Mouse (Mus musculus) testis, postnatal 10 days (tissue): Measurements from ENCODE around the gene Ccnl2.

ENCODE experiments used
- DNase-seq: peaks from one replicate; pipeline ENCODE4 v3.0.0; 2021; ENCODE audit warnings: low spot score

Ccnl2 gene

DNA sequence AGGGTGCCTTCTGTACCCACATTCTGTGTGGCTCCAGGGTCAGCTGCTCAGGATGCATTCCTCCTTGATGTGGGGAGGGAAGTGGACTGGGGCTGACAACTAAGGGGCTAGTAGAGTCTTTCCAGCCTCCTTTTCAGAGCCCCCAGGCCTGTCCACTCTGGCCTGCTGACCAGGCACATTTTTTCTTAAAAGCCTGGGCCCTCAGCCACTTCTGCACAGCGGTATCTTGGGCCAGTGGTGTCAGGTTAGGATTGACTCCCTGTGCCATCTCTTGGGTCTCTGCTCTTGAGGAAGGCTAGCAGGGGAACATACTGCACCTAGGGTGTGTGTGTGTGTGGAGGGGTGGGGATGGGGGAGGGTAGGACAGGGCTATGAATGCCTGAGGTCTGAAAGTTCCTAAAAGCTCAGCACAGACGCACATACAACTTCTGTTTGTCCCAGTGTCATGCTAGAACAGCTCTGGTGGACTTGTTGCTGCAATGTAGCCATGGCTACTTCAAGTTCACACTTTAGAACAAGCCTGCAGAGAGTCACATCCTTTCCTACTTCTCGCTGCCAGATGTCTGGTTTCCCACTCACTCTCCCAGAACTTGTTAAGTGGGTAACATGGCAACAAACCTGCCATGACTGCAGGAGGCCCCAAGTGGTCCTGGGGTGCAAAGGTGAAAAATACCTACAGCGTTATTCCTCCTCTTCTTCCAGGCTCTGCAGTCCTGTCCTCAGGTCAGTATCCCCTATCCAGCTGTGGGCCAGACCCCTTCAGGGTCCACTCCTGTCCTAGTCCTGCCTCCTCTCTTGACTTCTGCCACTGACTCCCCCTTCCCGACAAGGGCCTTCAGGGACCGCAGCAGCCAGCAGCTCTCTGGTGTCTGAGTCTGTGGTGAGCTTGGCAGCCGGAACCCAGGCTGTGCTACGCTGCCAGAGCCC lies 28.1 kb downstream of the Ccnl2 start:
- DNase-seq = no peak

DNA sequence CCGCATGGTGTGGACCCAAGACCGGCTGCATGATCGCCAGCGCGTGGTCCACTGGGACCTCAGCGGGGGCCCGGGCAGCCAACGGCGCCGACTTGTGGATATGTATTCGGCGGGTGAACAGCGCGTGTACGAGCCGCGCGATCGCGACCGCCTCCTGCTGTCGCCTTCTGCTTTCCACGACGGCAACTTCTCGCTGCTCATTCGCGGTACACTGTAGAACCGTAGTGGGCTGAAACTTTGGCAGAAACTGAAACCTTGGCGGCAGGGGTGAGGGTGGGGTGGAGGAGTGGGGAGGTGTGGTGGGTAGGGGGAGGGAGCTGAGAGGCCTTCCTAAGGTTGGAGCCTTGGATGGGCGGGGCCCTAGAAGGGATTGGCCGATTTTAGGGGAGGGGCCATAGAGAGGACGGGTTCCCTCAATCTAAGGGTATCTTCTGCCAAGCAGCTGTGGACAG lies 28.7 kb downstream of the Ccnl2 start:
- DNase-seq = peak; percentile 74

DNA sequence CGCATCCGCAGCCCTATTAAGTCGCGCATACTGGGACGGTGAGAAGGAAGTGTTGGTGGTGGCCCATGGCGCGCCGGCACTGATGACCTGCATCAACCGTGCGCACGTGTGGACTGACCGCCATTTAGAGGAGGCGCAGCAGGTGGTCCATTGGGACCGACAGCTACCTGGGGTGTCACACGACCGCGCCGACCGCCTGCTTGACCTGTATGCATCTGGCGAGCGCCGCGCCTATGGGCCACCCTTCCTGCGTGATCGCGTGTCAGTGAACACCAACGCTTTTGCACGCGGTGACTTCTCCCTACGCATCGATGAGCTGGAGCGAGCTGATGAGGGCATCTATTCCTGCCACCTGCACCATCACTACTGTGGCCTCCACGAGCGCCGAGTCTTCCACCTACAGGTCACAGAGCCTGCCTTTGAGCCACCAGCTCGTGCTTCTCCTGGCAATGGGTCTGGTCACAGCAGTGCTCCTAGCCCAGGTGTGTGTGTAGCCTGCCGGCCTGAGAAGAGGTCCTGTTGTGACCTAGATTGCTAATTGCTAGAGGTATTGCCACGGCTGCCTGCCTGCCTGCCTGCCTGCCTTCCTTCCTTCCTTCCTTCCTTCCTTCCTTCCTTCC lies 29.5 kb downstream of the Ccnl2 start:
- DNase-seq = peak; percentile 47

DNA sequence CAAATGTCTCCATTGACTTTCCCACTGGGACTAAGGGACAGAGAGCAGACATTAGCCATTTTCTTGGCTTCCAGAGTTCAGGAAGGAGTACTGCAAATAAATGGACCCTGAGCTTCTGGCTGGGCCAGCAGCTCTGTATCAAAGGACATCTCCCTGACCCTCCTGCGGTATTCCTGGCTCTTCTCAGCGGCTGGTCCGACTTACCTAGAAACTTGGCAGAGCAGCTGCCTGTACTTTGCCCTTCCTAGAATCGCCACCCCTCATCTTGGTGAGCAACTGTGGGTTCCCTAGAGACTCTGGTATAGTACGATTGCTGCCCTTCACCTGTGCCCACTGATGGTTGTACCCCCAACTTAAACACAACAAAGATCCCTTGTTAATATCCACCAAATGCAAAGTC lies 30.9 kb downstream of the Ccnl2 start:
- no peak for DNase-seq

DNA sequence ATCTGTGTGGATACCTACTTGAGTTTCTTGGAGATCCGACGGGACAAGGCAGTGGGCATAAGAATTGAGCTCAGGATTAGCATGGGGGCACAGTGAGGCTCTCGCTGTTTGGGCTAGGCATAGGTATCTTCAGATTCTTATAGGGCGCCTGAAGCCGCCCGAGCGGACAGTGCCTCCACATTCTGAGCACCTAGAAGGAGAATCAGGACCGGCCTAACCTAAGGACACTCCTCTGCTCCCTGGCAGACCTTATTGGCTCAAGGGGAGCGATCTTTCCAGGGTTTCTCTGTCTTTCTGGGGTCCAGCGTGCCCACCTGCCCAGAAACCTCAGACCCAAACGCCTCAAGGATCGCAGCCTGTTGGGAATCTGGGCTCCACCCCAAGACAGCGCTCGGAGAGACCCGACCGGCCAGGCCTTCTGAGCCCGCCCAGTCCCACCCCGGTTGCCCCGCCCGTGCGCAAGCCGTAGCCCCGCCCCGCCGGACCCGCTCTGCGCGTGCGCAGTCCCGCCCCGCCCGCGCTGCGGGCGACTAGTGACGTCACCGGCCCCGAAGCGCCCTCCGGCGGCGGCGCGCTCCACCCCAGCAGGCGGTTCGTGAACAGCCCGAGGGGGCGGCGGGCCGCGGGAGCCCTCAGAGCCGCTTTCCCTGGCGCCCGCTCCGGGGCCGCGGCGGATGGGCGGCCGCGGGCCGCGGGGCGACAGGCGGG lies 34.7 kb downstream of the Ccnl2 start, which contains the start of gene Dvl1:
TSS of gene Dvl1 (plus strand) at position 532 of the 708 bp plus-strand sequence.
- peak; percentile 99 for DNase-seq

DNA sequence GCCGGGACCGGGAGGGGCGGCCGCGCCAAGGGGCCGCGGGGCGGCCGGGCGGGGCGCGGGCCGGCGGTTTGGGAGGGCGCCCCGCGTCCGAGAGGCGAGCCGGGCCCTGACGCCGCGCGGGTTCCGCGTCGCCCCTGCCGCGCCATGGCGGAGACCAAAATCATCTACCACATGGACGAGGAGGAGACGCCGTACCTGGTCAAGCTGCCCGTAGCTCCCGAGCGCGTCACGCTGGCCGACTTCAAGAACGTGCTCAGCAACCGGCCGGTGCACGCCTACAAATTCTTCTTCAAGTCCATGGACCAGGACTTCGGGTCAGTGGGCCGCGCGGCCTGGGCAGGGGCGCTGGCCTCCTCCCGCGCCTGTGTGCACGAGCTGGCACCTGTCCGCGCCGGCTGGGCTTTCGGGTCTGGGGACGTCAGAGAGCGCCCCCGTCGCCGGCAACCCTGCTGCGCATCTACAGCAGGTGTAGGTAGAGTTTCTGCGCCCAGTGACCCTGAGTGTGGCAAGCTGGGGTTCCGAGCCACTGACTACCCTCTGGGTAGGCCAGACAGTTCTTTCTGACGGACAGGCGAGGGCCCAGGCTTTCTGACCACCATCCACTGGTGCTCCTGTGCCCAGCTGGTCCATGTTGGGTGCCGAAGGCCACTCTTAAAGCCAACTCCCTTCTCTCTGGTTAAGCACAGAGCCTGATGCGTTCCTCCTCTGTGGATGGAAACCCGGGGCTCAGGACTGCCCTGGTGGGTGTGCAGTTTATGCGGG lies 35.5 kb downstream of the Ccnl2 start:
- DNase-seq = peak; percentile 63

DNA sequence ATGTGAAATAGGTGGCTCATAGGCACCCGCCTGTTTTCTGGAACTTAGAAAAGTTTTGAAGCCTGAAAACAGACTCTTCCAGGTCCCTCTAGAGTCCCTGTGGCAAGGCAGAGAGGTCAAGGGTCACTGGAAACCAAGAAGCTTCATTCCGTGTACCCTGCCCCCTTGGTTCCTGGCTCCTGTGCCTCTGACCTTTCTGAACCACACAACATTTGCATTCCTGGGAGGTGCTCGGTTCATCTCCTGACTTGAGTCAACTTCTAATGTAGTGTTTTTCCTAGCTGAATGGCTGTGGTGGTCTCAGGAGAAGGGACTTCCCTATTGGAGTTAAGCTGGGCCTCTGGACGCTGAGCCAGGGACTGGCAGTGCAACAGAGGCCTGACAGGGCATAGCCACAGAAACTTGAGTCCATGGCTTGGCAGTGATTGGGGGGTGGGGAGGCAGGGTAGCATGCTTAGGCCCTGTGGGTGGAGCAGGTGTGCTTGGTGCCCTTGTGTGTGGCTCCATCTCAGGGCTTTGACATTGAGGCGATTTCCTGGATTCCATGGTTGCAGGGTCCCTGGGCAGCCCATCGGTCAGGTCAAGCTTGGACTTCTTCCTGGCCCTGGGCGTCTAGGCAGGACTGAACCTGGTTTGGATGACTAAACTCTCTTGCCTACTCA lies 36.3 kb downstream of the Ccnl2 start:
- DNase-seq = no peak

DNA sequence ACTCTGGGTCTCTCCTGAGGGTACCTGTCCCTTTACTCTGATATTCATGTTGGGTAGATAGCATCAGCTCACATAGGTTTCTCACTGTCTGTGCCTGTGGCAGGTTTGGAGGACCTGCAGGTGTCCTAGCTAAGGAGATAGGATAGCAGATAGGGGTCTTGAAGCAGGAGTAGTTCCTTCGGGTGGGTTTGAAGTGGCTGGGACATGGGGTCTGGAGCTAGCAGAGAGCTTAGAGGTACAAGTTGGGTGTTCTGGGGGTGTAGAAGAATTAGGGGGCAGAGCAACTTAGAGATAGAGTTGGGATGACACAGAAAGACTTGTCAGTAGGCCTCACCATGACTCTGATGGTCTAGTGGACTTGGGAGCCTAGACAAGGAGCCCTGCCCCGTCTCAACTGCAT lies 37.1 kb downstream of the Ccnl2 start:
- no peak for DNase-seq

DNA sequence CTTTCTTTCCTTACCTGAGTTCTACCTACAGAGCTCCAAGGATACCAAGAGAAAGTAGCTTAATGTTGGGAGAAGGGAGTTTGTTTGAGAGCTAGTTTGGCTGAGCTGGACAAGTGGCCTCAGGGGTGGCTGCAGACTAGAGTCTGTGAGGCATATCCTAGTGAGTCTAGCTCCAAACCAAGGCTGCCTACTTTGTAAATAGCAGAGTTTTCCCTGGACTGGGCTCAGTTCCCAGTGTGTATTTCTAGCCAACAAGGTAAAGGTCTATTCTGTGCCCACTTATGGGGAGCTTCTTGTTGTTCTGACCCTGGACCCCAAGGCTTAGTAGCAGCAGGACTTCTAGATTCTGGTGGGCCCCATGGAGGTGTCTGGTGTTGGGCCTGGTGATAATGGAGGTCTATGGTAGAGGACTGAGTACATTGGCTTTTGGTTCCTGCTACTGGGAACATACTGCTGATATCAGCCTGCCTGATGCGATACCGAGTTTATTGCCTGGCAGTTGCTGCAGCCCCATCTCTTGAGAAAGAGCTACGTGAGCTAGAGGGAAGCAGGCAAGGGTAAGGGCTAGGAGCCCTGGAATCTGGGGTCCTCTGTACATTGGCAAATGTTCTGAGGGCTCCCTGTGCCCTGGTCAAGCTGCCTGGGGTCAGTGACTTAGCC lies 37.6 kb downstream of the Ccnl2 start:
- DNase-seq = no peak

DNA sequence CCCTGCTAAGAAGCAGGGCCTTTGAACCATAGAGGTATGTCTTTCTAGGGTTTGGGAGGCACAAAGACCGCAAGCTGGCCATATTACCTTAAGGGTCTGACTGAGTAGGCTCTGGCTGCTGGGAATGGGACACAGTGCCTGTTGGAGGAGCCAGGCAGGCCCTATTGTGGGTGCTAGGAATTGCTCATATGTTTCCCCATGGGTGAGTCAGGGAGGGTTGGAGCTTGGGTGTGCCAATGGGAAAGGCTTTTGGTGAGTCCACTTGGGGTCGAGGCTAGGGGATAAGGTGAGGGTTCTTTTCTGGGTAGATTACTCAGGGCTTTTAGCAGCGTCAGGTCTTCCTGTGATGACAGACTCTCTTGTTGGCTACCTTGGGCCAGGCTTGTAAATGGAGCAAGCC lies 39.1 kb downstream of the Ccnl2 start:
- no peak for DNase-seq

DNA sequence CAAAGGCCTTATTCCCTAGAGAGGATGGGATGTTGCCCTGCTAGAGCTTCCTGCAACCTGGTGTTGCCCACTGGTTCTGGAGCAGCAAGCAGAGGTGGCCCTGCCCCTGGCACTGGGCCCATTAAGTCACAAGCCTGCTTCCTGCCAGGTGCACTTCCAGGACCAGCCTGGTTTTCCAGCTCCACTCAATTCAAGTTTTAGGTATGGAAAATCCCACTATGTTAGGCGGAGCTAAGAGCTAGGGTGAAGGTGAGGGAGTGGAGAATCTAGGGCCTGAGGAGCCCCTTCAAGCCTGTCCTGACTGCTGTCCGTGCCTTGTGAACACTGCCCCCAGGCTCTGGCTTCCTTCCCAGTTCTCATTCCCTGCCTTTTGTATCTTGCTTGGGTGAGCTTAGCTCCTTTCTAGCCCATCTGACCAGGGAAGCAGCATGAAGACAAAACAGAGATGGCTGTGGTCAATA lies 39.7 kb downstream of the Ccnl2 start:
- no peak for DNase-seq

DNA sequence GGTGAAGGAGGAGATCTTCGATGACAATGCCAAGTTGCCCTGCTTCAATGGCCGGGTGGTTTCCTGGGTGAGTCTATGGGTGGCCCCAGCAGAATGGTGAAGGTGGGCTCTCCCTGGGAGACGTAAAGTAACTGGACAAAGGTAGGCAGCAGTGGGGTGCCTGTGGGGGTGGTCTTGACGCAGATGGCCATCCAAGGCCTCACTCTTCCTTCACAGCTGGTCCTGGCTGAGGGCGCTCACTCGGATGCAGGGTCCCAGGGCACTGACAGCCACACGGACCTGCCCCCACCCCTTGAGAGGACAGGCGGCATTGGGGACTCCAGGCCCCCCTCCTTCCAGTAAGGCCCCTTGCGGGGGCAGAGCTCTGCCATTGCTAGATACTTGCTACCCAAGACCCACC lies 41.1 kb downstream of the Ccnl2 start:
- DNase-seq = no peak

DNA sequence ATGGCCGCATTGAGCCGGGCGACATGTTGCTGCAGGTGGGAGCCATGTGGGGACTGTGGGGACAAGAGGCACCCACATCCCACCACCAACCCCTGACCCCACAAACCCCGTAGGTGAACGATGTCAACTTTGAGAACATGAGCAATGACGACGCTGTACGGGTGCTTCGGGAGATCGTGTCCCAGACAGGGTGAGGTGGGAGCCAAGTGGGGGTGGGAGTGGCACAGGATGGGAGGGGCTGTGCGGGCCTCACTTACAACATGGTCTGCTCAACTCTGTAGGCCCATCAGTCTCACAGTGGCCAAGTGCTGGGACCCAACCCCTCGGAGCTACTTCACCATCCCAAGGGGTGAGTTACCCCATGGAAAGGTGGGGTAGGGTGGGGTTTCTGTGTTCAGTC lies 42.7 kb downstream of the Ccnl2 start:
- DNase-seq = no peak

DNA sequence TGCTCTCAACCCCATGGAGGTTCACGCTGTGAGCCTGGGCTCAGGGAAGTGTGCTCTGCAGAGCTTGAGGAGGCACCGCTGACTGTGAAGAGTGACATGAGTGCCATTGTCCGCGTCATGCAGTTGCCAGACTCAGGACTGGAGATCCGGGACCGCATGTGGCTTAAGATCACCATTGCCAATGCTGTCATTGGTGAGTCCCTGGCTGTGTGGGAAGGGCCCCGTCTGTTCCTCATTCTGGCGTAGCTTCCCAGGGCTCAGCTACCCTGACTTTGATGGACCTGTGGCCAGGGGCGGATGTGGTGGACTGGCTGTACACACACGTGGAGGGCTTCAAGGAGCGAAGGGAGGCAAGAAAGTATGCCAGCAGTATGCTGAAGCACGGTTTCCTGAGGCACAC lies 43.8 kb downstream of the Ccnl2 start:
- DNase-seq = no peak

DNA sequence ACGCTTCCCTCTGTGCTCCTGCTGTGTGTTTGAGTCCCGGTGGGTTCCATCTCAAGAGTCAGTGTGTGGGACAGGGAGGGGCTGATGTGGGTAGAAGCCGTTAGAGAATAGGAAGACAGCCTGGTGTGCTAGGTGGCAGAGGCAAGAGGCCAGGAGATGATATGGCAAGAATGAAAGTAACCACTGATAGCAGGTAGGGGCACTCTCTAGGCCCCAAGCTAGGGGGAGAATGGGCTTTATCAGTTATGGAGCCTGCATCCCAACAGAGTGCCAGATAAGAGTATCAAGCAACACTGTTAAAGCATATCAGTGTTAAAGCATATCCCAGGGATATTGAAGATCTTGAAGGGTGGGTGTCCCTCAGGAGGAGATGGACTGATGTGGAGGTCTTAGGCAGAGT lies 44.6 kb downstream of the Ccnl2 start:
- DNase-seq = no peak

DNA sequence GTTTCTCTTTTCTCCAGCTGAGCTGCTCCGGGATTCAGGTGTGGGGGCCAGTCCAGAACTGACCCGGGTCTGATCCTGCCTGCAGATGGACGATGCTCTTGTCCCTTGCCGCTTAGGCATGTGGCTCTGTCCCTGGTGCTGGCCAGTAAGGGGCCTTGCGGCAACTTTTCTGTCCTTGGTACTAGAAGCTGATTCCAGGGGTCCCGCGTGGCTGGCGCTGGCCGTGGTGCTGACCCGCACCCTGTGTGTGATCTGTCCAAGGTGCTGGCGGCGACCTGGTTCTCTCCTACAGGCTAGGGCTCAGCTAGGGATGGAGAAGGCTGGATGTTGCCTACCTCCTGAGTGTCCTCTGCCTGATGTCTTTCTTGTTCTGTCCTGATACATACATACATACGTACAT lies 47.0 kb downstream of the Ccnl2 start:
- peak; percentile 90 for DNase-seq

DNA sequence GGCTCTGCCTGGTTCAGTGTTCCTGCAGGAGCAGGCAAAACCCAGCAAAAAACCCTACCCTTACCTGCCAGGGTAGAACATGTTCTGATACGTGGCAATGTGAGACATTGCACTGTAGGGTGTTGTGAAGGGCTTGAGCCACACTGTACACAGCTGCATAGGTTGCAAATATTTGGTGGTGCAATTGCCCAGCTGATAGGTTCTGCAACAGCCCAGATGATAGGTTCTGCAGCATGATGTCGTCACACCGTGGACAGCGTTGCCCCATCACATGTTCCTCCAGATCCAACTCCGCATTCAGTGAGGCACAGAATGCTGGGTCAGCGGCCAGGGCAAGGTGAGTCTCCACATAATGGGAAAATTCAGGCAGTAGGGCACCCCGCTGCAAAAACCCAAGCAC lies 49.5 kb downstream of the Ccnl2 start:
- DNase-seq = no peak

DNA sequence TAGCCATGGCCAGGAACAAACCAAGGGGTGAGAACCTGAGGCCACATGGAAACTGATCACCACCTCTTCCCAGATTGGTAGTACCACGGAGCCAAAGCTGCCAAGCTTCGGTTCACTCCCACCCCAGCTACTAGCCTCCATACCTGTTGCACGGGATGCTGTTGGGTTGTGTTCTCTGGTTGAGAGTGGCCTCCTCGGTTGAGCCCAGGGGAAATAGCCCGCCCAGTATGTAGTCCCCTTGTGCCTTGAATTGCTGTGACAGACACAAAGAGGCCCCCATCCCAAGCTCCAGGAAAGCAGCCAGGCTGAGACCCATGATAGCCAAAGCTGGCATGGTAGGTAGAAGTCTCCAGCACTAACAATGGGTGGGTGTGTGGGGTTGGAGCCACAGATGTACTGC lies 50.7 kb downstream of the Ccnl2 start, which contains the start of gene Tas1r3:
TSS of gene Tas1r3 (minus strand) at position 362 of the 400 bp plus-strand sequence.
- no peak for DNase-seq

DNA sequence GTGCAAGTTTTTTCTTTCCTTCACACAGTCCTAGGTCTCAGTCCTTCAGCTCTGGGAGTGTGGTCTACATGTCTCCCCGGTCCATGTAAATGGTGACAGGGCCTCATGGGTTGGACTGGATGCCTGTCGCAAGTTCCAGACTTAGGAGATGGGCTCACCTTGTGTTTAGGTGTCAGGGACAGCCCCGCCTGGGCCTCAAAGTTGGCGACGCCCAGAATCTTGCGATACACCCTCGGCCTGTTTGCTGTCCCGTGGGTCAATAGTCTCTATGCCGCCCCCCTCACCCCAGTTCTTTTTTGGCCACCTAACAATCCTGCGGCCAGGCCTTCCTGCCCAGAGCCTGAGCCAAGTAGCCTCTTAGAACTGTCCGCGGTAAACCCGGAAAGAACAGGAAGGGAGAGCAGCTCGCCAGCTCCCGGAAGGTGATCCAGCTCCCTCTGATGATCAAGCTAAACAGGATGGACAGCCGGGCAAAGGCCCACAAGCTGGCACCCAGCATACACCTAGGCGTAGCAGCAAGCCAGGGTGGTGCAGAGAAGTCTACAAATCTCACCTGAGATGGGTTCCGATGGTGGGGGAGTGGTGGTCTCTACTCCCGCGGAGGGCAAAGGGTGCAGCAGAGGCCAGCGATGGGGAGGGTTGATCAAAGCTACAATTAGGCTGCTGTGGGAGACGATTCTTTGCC lies 56.5 kb downstream of the Ccnl2 start:
- DNase-seq = no peak
